Mouse (Mus musculus): ENCODE data around the gene Ednrb. TPM values are rescaled to one million over a fixed set of nuclear protein-coding genes. Genes with fewer than 3 reads are reported as not detected.

Gene Ednrb
- total and polyA plus RNA-seq, 2 experiments from 2014 or later = 61.8 to 63.6 TPM

GRCm38 (mm10) chr14:103834147-103834546, 10.1 kb downstream of the Ednrb start:
- Histone ChIP-seq H3K4me1 (ENCODE audit: control insufficient read depth, insufficient read depth) (no peaks in the 10 kb centered on the region), H3K27ac (ENCODE audit: low read depth) (no peak overlapping the region), H3K36me3 (replicated peaks; ENCODE audit: control insufficient read depth, insufficient read depth, low read length) (no peaks in the 10 kb centered on the region), H3K4me3 (ENCODE audit: low read depth, low read length) (no peak overlapping the region), H3K9ac (replicated peaks; ENCODE audit: low read depth, low read length) (no peak overlapping the region; the same call in 1 of the 2 replicates), H3K9me3 (replicated peaks; ENCODE audit: control insufficient read depth, low read length) (no peaks in the 10 kb centered on the region), H3K27me3 (ENCODE audit: control insufficient read depth, insufficient read depth, low read length) (no peaks in the 10 kb centered on the region), H3K4me2 (ENCODE audit: low read depth, low read length) (no peak overlapping the region)
- no peak for ATAC-seq (ENCODE audit: insufficient read depth, low read depth)
- no peak for TF ChIP-seq CTCF (IDR thresholded peaks at IDR 0.05; ENCODE audit: low read depth)
- TF ChIP-seq EP300 (IDR thresholded peaks at IDR 0.05; ENCODE audit: low read depth) = no peak
- WGBS = 49% methylated on average over 3 of the region's 3 CpGs
- DNase-seq (ENCODE audit: low spot score) = no peak

- no peaks in the 10 kb centered on the region for H3K9me3 ChIP-seq (replicated peaks; ENCODE audit: control insufficient read depth, low read length)
- peak; percentile 29 for DNase-seq (ENCODE audit: low spot score)
- H3K4me2 ChIP-seq (ENCODE audit: low read depth, low read length) = no peak overlapping the region
- H3K36me3 ChIP-seq (replicated peaks; ENCODE audit: control insufficient read depth, insufficient read depth, low read length) = no peaks in the 10 kb centered on the region
- no peaks in the 10 kb centered on the region for H3K4me1 ChIP-seq (ENCODE audit: control insufficient read depth, insufficient read depth)
- TF ChIP-seq CTCF (IDR thresholded peaks at IDR 0.05; ENCODE audit: low read depth) (no peak), EP300 (IDR thresholded peaks at IDR 0.05; ENCODE audit: low read depth) (no peak)
- 44% methylated on average over 4 of the region's 4 CpGs for WGBS
- H3K9ac ChIP-seq (replicated peaks; ENCODE audit: low read depth, low read length) = no peak overlapping the region
- no peak overlapping the region for H3K27ac ChIP-seq (ENCODE audit: low read depth)
- no peak for ATAC-seq (ENCODE audit: insufficient read depth, low read depth)
- H3K27me3 ChIP-seq (ENCODE audit: control insufficient read depth, insufficient read depth, low read length) = no peaks in the 10 kb centered on the region
- no peak overlapping the region for H3K4me3 ChIP-seq (ENCODE audit: low read depth, low read length)
Measured at GRCm38 (mm10) chr14:103832472-103832871, 11.7 kb downstream of the Ednrb start.

- 68% methylated on average over 5 of the region's 5 CpGs for WGBS
- no peaks in the 10 kb centered on the region for H3K9me3 ChIP-seq (replicated peaks; ENCODE audit: control insufficient read depth, low read length)
- H3K9ac ChIP-seq (replicated peaks; ENCODE audit: low read depth, low read length) = no peak overlapping the region
- H3K27ac ChIP-seq (ENCODE audit: low read depth) = no peak overlapping the region
- TF ChIP-seq CTCF (IDR thresholded peaks at IDR 0.05; ENCODE audit: low read depth) (no peak), EP300 (IDR thresholded peaks at IDR 0.05; ENCODE audit: low read depth) (no peak)
- H3K36me3 ChIP-seq (replicated peaks; ENCODE audit: control insufficient read depth, insufficient read depth, low read length) = no peaks in the 10 kb centered on the region
- no peak overlapping the region for H3K4me3 ChIP-seq (ENCODE audit: low read depth, low read length)
- no peak overlapping the region for H3K4me2 ChIP-seq (ENCODE audit: low read depth, low read length)
- DNase-seq (ENCODE audit: low spot score) (no peak), ATAC-seq (ENCODE audit: insufficient read depth, low read depth) (no peak)
- no peaks in the 10 kb centered on the region for H3K27me3 ChIP-seq (ENCODE audit: control insufficient read depth, insufficient read depth, low read length)
- no peaks in the 10 kb centered on the region for H3K4me1 ChIP-seq (ENCODE audit: control insufficient read depth, insufficient read depth)
Measured at GRCm38 (mm10) chr14:103831007-103831406, 13.2 kb downstream of the Ednrb start.

- DNase-seq (ENCODE audit: low spot score) = no peak
- no peak overlapping the region for H3K4me3 ChIP-seq (ENCODE audit: low read depth, low read length)
- no peaks in the 10 kb centered on the region for H3K9me3 ChIP-seq (replicated peaks; ENCODE audit: control insufficient read depth, low read length)
- H3K4me1 ChIP-seq (ENCODE audit: control insufficient read depth, insufficient read depth) = no peaks in the 10 kb centered on the region
- ATAC-seq (ENCODE audit: insufficient read depth, low read depth) = no peak
- no peak overlapping the region for H3K27ac ChIP-seq (ENCODE audit: low read depth)
- no peaks in the 10 kb centered on the region for H3K36me3 ChIP-seq (replicated peaks; ENCODE audit: control insufficient read depth, insufficient read depth, low read length)
- WGBS = 79% methylated on average over 9 of the region's 9 CpGs
- no peaks in the 10 kb centered on the region for H3K27me3 ChIP-seq (ENCODE audit: control insufficient read depth, insufficient read depth, low read length)
- H3K4me2 ChIP-seq (ENCODE audit: low read depth, low read length) = no peak overlapping the region
- no peak overlapping the region for H3K9ac ChIP-seq (replicated peaks; ENCODE audit: low read depth, low read length)
- TF ChIP-seq EP300 (IDR thresholded peaks at IDR 0.05; ENCODE audit: low read depth) (no peak), CTCF (IDR thresholded peaks at IDR 0.05; ENCODE audit: low read depth) (no peak)
Measured at GRCm38 (mm10) chr14:103826343-103826742, 17.9 kb downstream of the Ednrb start.

- TF ChIP-seq EP300 (IDR thresholded peaks at IDR 0.05; ENCODE audit: low read depth) (no peak), CTCF (IDR thresholded peaks at IDR 0.05; ENCODE audit: low read depth) (no peak)
- H3K9ac ChIP-seq (replicated peaks; ENCODE audit: low read depth, low read length) = no peak overlapping the region
- no peak overlapping the region for H3K27ac ChIP-seq (ENCODE audit: low read depth)
- H3K4me1 ChIP-seq (ENCODE audit: control insufficient read depth, insufficient read depth) = no peaks in the 10 kb centered on the region
- DNase-seq (ENCODE audit: low spot score) = no peak
- H3K4me3 ChIP-seq (ENCODE audit: low read depth, low read length) = no peak overlapping the region
- 82% methylated on average over 5 of the region's 5 CpGs for WGBS
- H3K36me3 ChIP-seq (replicated peaks; ENCODE audit: control insufficient read depth, insufficient read depth, low read length) = no peaks in the 10 kb centered on the region
- no peaks in the 10 kb centered on the region for H3K27me3 ChIP-seq (ENCODE audit: control insufficient read depth, insufficient read depth, low read length)
- ATAC-seq (ENCODE audit: insufficient read depth, low read depth) = no peak
- no peaks in the 10 kb centered on the region for H3K9me3 ChIP-seq (replicated peaks; ENCODE audit: control insufficient read depth, low read length)
- no peak overlapping the region for H3K4me2 ChIP-seq (ENCODE audit: low read depth, low read length)
Measured at GRCm38 (mm10) chr14:103825934-103826333, 18.3 kb downstream of the Ednrb start.

- Histone ChIP-seq H3K36me3 (replicated peaks; ENCODE audit: control insufficient read depth, insufficient read depth, low read length) (no peaks in the 10 kb centered on the region), H3K27ac (ENCODE audit: low read depth) (no peak overlapping the region), H3K4me1 (ENCODE audit: control insufficient read depth, insufficient read depth) (no peaks in the 10 kb centered on the region), H3K27me3 (ENCODE audit: control insufficient read depth, insufficient read depth, low read length) (no peaks in the 10 kb centered on the region), H3K4me2 (ENCODE audit: low read depth, low read length) (no peak overlapping the region), H3K9me3 (replicated peaks; ENCODE audit: control insufficient read depth, low read length) (no peaks in the 10 kb centered on the region), H3K4me3 (ENCODE audit: low read depth, low read length) (no peak overlapping the region), H3K9ac (replicated peaks; ENCODE audit: low read depth, low read length) (no peak overlapping the region)
- ATAC-seq (ENCODE audit: insufficient read depth, low read depth) (no peak), DNase-seq (ENCODE audit: low spot score) (no peak)
- WGBS = 76% methylated on average over 7 of the region's 7 CpGs
- no peak for TF ChIP-seq CTCF (IDR thresholded peaks at IDR 0.05; ENCODE audit: low read depth)
- TF ChIP-seq EP300 (IDR thresholded peaks at IDR 0.05; ENCODE audit: low read depth) = no peak
Measured at GRCm38 (mm10) chr14:103823501-103823900, 20.7 kb downstream of the Ednrb start.

Data from heart, postnatal 0 days (tissue).